8 mouse cellular contexts compared by ENCODE assay signal in genomic region chr11:88613771-88614526, GRCm38 (mm10).
DNase-seq lines count a peak whose midpoint lies in the region; ATAC-seq and TF ChIP-seq lines count a peak whose summit lies in the region.

No protein-coding gene starts in this region.

- ATAC-seq in intestine, postnatal 0 days = no peak
- peak; percentile 86 for ATAC-seq in megakaryocyte, adult 5-6 weeks (ENCODE audit: poor library complexity, severe bottlenecking)
- no peak; the same call in 1 of the 2 replicates for ATAC-seq in stomach, embryonic 15.5 days (ENCODE audit: insufficient read depth, low FRiP score, low read depth)

- no peak overlapping the region for H3K4me3 ChIP-seq in kidney, adult 2 months (ENCODE audit: insufficient read depth, low read depth, low read length)
- H3K4me3 ChIP-seq in erythroblast, embryonic 14.5 days (replicated peaks) = peak overlapping the region; percentile 5
- no peak overlapping the region for H3K4me3 ChIP-seq in intestine, postnatal 0 days (ENCODE audit: low read depth, low read length)
- H3K4me3 ChIP-seq in stomach, embryonic 15.5 days (replicated peaks) = no peak overlapping the region

- H3K4me1 ChIP-seq in kidney, adult 2 months (ENCODE audit: control insufficient read depth, insufficient read depth, low read length) = peaks cover 54% of the 10 kb centered on the region
- H3K4me1 ChIP-seq in erythroblast, embryonic 14.5 days (ENCODE audit: control insufficient read depth) = peaks cover 23% of the 10 kb centered on the region
- H3K4me1 ChIP-seq in intestine, postnatal 0 days (replicated peaks; ENCODE audit: control insufficient read depth, insufficient read depth, low read length) = peaks cover 14% of the 10 kb centered on the region; the same call in 1 of the 2 replicates
- H3K4me1 ChIP-seq in stomach, embryonic 15.5 days = peaks cover 14% of the 10 kb centered on the region

- no peak for TF ChIP-seq CTCF in kidney, adult 2 months (conservative IDR thresholded peaks at IDR 0.05; ENCODE audit: insufficient read depth, insufficient read length, low read depth, low read length)
- no peak for TF ChIP-seq CTCF in intestine, postnatal 0 days (IDR thresholded peaks at IDR 0.05; ENCODE audit: low read depth)

- no peak for TF ChIP-seq POLR2A in kidney, adult 2 months (IDR thresholded peaks at IDR 0.05; ENCODE audit: low read depth, low read length)

- H3K9ac ChIP-seq in intestine, postnatal 0 days (ENCODE audit: low read depth, low read length) = no peak overlapping the region
- H3K9ac ChIP-seq in stomach, embryonic 15.5 days = no peak overlapping the region

- 21% methylated on average over 11 of the region's 11 CpGs for WGBS in kidney, adult 2 months
- 33% methylated on average over 11 of the region's 11 CpGs for WGBS in intestine, postnatal 0 days
- 38% methylated on average over 11 of the region's 11 CpGs for WGBS in stomach, embryonic 15.5 days

- intact Hi-C loops in left cerebral cortex, postnatal 36 days (cut with DNase I) = no loop called here

- no peaks in the 10 kb centered on the region for H3K27me3 ChIP-seq in kidney, adult 2 months (replicated peaks; ENCODE audit: control insufficient read depth, insufficient read depth, low read length)
- no peaks in the 10 kb centered on the region for H3K27me3 ChIP-seq in erythroblast, embryonic 14.5 days (ENCODE audit: control insufficient read depth)
- no peaks in the 10 kb centered on the region for H3K27me3 ChIP-seq in intestine, postnatal 0 days (replicated peaks; ENCODE audit: control insufficient read depth, insufficient read depth, low read length)
- no peaks in the 10 kb centered on the region for H3K27me3 ChIP-seq in stomach, embryonic 15.5 days (replicated peaks)

- no peak overlapping the region for H3K4me2 ChIP-seq in intestine, postnatal 0 days (replicated peaks; ENCODE audit: low read depth)
- H3K4me2 ChIP-seq in stomach, embryonic 15.5 days = peak overlapping the region; percentile 12; the same call in 1 of the 2 replicates

- peak; percentile 64 for DNase-seq in kidney, adult 2 months
- DNase-seq in kidney, adult 9 months = no peak
- no peak for DNase-seq in right cerebral cortex, postnatal 4 days
- no peak for DNase-seq in left cerebral cortex, postnatal 36 days (ENCODE audit: low spot score in 2 of 2)

- H3K9me3 ChIP-seq in erythroblast, embryonic 14.5 days (ENCODE audit: control insufficient read depth, low read length) = no peaks in the 10 kb centered on the region
- H3K9me3 ChIP-seq in intestine, postnatal 0 days (ENCODE audit: control insufficient read depth) = no peaks in the 10 kb centered on the region
- no peaks in the 10 kb centered on the region for H3K9me3 ChIP-seq in stomach, embryonic 15.5 days

- H3K36me3 ChIP-seq in kidney, adult 2 months (ENCODE audit: control insufficient read depth, insufficient read depth, low read length) = no peaks in the 10 kb centered on the region
- H3K36me3 ChIP-seq in erythroblast, embryonic 14.5 days (ENCODE audit: control insufficient read depth) = no peaks in the 10 kb centered on the region
- no peaks in the 10 kb centered on the region for H3K36me3 ChIP-seq in intestine, postnatal 0 days (ENCODE audit: control insufficient read depth, insufficient read depth)
- H3K36me3 ChIP-seq in stomach, embryonic 15.5 days = no peaks in the 10 kb centered on the region

- H3K27ac ChIP-seq in kidney, adult 2 months (ENCODE audit: insufficient read depth, low read depth, low read length) = peak overlapping the region; percentile 76
- peak overlapping the region; percentile 30; the same call in 1 of the 2 replicates for H3K27ac ChIP-seq in intestine, postnatal 0 days (ENCODE audit: low read depth, low read length)
- H3K27ac ChIP-seq in stomach, embryonic 15.5 days = peak overlapping the region; percentile 57
